In the genomic region with DNA sequence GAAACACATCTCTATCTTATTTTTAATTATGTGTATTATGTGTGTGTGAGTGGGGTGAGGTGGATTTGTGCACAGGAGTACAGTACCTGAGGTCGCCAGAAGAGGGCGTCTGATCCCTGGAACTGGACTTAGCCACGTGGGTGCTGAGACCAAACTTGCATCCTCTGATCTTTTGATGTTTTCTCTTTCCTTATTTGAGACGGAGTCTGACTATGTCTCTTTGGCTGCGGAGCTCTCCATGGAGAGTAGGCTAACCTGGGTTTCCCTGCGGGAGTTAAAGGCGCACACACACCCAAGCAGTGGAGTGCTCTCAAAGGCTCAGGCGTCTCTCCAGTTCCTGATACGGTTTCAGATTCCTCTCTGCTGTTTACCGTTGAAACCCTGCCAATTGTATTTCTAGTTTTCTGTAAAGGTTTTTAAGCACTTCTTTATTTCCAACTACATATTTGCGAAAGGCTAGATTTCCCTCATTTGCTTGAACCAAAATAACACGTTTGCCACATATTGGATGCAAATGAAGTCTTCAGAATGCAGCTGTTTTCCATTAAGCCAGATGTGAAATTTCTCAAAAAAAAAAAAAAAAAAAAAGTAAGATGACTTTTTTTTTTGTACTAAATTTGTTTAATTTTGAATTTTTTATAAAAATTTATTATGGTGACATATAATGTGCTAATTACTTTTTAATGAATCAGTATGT, we compare ENCODE assay signal across 8 mouse cellular contexts. TPM values are rescaled to one million over a fixed set of nuclear protein-coding genes. Genes with fewer than 3 reads are reported as not detected.
DNase-seq lines count a peak whose midpoint lies in the region; ATAC-seq lines count a peak whose summit lies in the region.

No protein-coding gene starts in this region.

- peak overlapping the region; percentile 39 for H3K4me2 ChIP-seq in forebrain, embryonic 14.5 days (ENCODE audit: low read length)
- H3K4me2 ChIP-seq in neural tube, embryonic 14.5 days (ENCODE audit: low read depth, low read length) = peak overlapping the region; percentile 34; the same call in 1 of the 2 replicates

- H3K36me3 ChIP-seq in forebrain, embryonic 14.5 days (ENCODE audit: control insufficient read depth, insufficient read depth, low read length) = no peaks in the 10 kb centered on the region
- no peaks in the 10 kb centered on the region for H3K36me3 ChIP-seq in neural tube, embryonic 14.5 days (ENCODE audit: control insufficient read depth, insufficient read depth, low read length)

- no peak overlapping the region for H3K27ac ChIP-seq in forebrain, embryonic 14.5 days (ENCODE audit: low read depth, low read length)
- no peak overlapping the region for H3K27ac ChIP-seq in neural tube, embryonic 14.5 days (ENCODE audit: low read depth, low read length)

- H3K9ac ChIP-seq in forebrain, embryonic 14.5 days (ENCODE audit: low read length) = no peak overlapping the region
- H3K9ac ChIP-seq in neural tube, embryonic 14.5 days (replicated peaks; ENCODE audit: low read depth, low read length) = no peak overlapping the region

- no peaks in the 10 kb centered on the region for H3K4me1 ChIP-seq in forebrain, embryonic 14.5 days (ENCODE audit: control insufficient read depth, insufficient read depth, low read length)
- H3K4me1 ChIP-seq in neural tube, embryonic 14.5 days (ENCODE audit: control insufficient read depth, insufficient read depth, low read length) = no peaks in the 10 kb centered on the region

- peak; percentile 47 for DNase-seq in c-Kit-positive CD71-negative TER-119-negative erythroid progenitor cells, embryonic 14.5 days (ENCODE audit: low read depth)
- DNase-seq in forebrain, embryonic 14.5 days (ENCODE audit: low spot score) = peak; percentile 81
- DNase-seq in heart, postnatal 14 days = peak; percentile 81 to 86
- DNase-seq in layer of hippocampus, adult 11-12 months (ENCODE audit: low spot score) = peak; percentile 85
- peak; percentile 60 to 61 for DNase-seq in lung, adult 18-20 months
- DNase-seq in testis, postnatal 10 days (ENCODE audit: low spot score) = peak; percentile 93

- no peaks in the 10 kb centered on the region for H3K9me3 ChIP-seq in forebrain, embryonic 14.5 days (replicated peaks; ENCODE audit: control insufficient read depth, low read length)
- no peaks in the 10 kb centered on the region for H3K9me3 ChIP-seq in neural tube, embryonic 14.5 days (ENCODE audit: control insufficient read depth, low read length)

- no peak overlapping the region; the same call in 1 of the 2 replicates for H3K4me3 ChIP-seq in forebrain, embryonic 14.5 days (ENCODE audit: low read depth, low read length)
- no peak overlapping the region for H3K4me3 ChIP-seq in neural tube, embryonic 14.5 days (ENCODE audit: low read depth, low read length)

- WGBS in forebrain, embryonic 14.5 days = 14% methylated on average over 12 of the region's 12 CpGs
- 22% methylated on average over 12 of the region's 12 CpGs for WGBS in neural tube, embryonic 14.5 days

- no peaks in the 10 kb centered on the region for H3K27me3 ChIP-seq in forebrain, embryonic 14.5 days (replicated peaks; ENCODE audit: control insufficient read depth, insufficient read depth, low read length)
- no peaks in the 10 kb centered on the region for H3K27me3 ChIP-seq in neural tube, embryonic 14.5 days (ENCODE audit: control insufficient read depth, insufficient read depth, low read length)

- ATAC-seq in CD4-positive, CD25-positive, alpha-beta regulatory T cell, adult 4 months = peak; percentile 89
- peak; percentile 82 for ATAC-seq in forebrain, embryonic 14.5 days
- ATAC-seq in neural tube, embryonic 14.5 days (ENCODE audit: low read depth) = peak; percentile 78; the same call in 1 of the 2 replicates

- intact Hi-C loops in heart, postnatal 14 days (cut with DNase I) = loop anchor here (1.0 to 5.0 kb wide), 4 partner anchors 94 to 320 kb away; a partner anchor contains a TSS

RNA-seq across cellular contexts. Expression of a gene that starts 21.1 kb away (rescaled TPM):
- polyA plus RNA-seq in CD4-positive, CD25-positive, alpha-beta regulatory T cell, adult 4 months (2017; shearing (Covaris generic)) = 10 to 100 TPM; 39.3 to 47.8 TPM
- polyA plus RNA-seq in forebrain, embryonic 14.5 days (2014; fragmentation: Nextera tagmentation; extraction: Ambion mirVana) = 51.1 and 55.7 TPM in 2 replicates
- 10 to 100 TPM; 23.3 to 23.4 TPM for total RNA-seq in heart, postnatal 14 days (2021)
- polyA plus RNA-seq in neural tube, embryonic 14.5 days (2014; fragmentation: Nextera tagmentation; extraction: Ambion mirVana) = 43.5 and 44.9 TPM in 2 replicates
